Mouse (Mus musculus) ES-Bruce4 (cell line): ENCODE results near the gene Emb.

ENCODE experiments used
- CTCF ChIP-seq: IDR thresholded peaks from one replicate; pipeline ENCODE4 v1.8.1; 2011; ENCODE audit warnings: low read depth, low read length
- EP300 ChIP-seq: IDR thresholded peaks from 2 replicates; pipeline ENCODE4 v1.6.1; 2011; ENCODE audit warnings: low read depth, low read length; ENCODE audit not compliant: insufficient read depth
- POLR2A ChIP-seq: IDR thresholded peaks from one replicate; pipeline ENCODE4 v1.8.1; 2011; ENCODE audit warnings: low read length; ENCODE audit not compliant: insufficient read depth

- TF ChIP-seq CTCF, result no peak
- TF ChIP-seq POLR2A, result no peak
- no peak for TF ChIP-seq EP300
These were observed 22.2 kb downstream of the Emb start for GRCm38 (mm10) chr13:117230371-117231110.
